Mouse (Mus musculus) MEL (cell line): ENCODE results near the gene Adgrf3. TPM values are rescaled to one million over a fixed set of nuclear protein-coding genes. Genes with fewer than 3 reads are reported as not detected.

Source experiments
- DNase-seq: peaks from one replicate; pipeline ENCODE4 v3.0.0; 2011; ENCODE audit warnings: low read depth, low spot score
- H3K27ac ChIP-seq: 2 replicates; pipeline ENCODE4 v1.5.1; 2012; ENCODE audit warnings: low read depth, mild to moderate bottlenecking, control low read depth, low read length, moderate library complexity; ENCODE audit not compliant: control insufficient read depth
- H3K27me3 ChIP-seq, 2 experiments: fragments of 150-350 bp in 1 of 2; sonication (generic) in 1 of 2; 2 replicates each; pipeline ENCODE4 v1.6.1; 2012; ENCODE audit warnings: low read length in 2 of 2, mild to moderate bottlenecking in 2 of 2, improper control_type of control experiment in 1 of 2, moderate library complexity in 1 of 2; ENCODE audit not compliant: insufficient read depth in 2 of 2, control insufficient read depth in 1 of 2
- H3K36me3 ChIP-seq, 2 experiments: 2 replicates each; pipeline ENCODE4 v1.6.1; 2012 to 2014; ENCODE audit warnings: low read length in 2 of 2, improper control_type of control experiment in 1 of 2, inconsistent platforms in 1 of 2, mild to moderate bottlenecking in 1 of 2; ENCODE audit not compliant: insufficient read depth in 2 of 2, control insufficient read depth in 1 of 2
- H3K4me1 ChIP-seq, 2 experiments: fragments of 150-350 bp in 1 of 2; sonication (generic) in 1 of 2; 2 replicates each; pipeline ENCODE4 v1.6.1; 2012; ENCODE audit warnings: low read length in 2 of 2, improper control_type of control experiment in 1 of 2, mild to moderate bottlenecking in 1 of 2; ENCODE audit not compliant: insufficient read depth in 2 of 2, control insufficient read depth in 1 of 2
- H3K4me3 ChIP-seq, 2 experiments: fragments of 150-350 bp in 1 of 2; sonication (generic) in 1 of 2; 2 replicates each; pipeline ENCODE4 v1.5.1; 2012; ENCODE audit warnings: low read depth in 2 of 2, low read length in 2 of 2, mild to moderate bottlenecking in 2 of 2, moderate library complexity in 2 of 2, control low read depth in 1 of 2, improper control_type of control experiment in 1 of 2; ENCODE audit not compliant: control insufficient read depth in 1 of 2, insufficient read depth in 1 of 2
- H3K79me2 ChIP-seq: 2 replicates; pipeline ENCODE4 v1.6.1; 2012; ENCODE audit warnings: mild to moderate bottlenecking, low read length, moderate library complexity; ENCODE audit not compliant: control insufficient read depth, poor library complexity, insufficient read depth
- H3K9ac ChIP-seq: 2 replicates; pipeline ENCODE4 v1.6.1; 2012; ENCODE audit warnings: low read depth, mild to moderate bottlenecking, control low read depth, low read length, moderate library complexity; ENCODE audit not compliant: control insufficient read depth, poor library complexity, severe bottlenecking
- H3K9me3 ChIP-seq: fragments of 150-350 bp; sonication (generic); replicated peaks from 2 replicates; pipeline ENCODE4 v1.6.1; 2012; ENCODE audit warnings: mild to moderate bottlenecking, low read length, improper control_type of control experiment, moderate library complexity; ENCODE audit not compliant: insufficient read depth
- CHD1 ChIP-seq: IDR thresholded peaks from 2 replicates; pipeline ENCODE4 v1.6.1; 2012; ENCODE audit warnings: low read depth, mild to moderate bottlenecking, inconsistent platforms, low read length, improper control_type of control experiment
- CHD2 ChIP-seq: IDR thresholded peaks from 2 replicates; pipeline ENCODE4 v1.6.1; 2011; ENCODE audit warnings: low read length, improper control_type of control experiment
- CTCF ChIP-seq, 3 experiments: IDR thresholded peaks in 2 of 3; conservative IDR thresholded peaks in 1 of 3; 2 replicates each; pipeline ENCODE4 v1.5.1; 2011 to 2012; ENCODE audit warnings: low read length in 3 of 3, low read depth in 2 of 3, mild to moderate bottlenecking in 2 of 3, improper control_type of control experiment in 1 of 3, inconsistent platforms in 1 of 3, mixed read lengths in 1 of 3, moderate library complexity in 1 of 3; ENCODE audit not compliant: control insufficient read depth in 1 of 3, insufficient read depth in 1 of 3, poor library complexity in 1 of 3, severe bottlenecking in 1 of 3
- GATA1 ChIP-seq: IDR thresholded peaks from 2 replicates; pipeline ENCODE4 v1.6.1; 2011; ENCODE audit warnings: low read depth, low read length, improper control_type of control experiment
- JUND ChIP-seq: IDR thresholded peaks from 2 replicates; pipeline ENCODE4 v1.6.1; 2011; ENCODE audit warnings: low read depth, mild to moderate bottlenecking, improper control_type of control experiment, low read length
- MAFK ChIP-seq: IDR thresholded peaks from 2 replicates; pipeline ENCODE4 v1.6.1; 2011; ENCODE audit warnings: low read depth, mild to moderate bottlenecking, low read length, improper control_type of control experiment, borderline replicate concordance
- MAZ ChIP-seq: IDR thresholded peaks from 2 replicates; pipeline ENCODE4 v1.6.1; 2012; ENCODE audit warnings: low read depth, mild to moderate bottlenecking, inconsistent platforms, low read length, improper control_type of control experiment
- MEF2A ChIP-seq: IDR thresholded peaks from 2 replicates; pipeline ENCODE4 v1.6.1; 2014; ENCODE audit warnings: low read depth, mild to moderate bottlenecking, inconsistent platforms, low read length, improper control_type of control experiment; ENCODE audit not compliant: poor library complexity, insufficient replicate concordance, severe bottlenecking; ENCODE audit errors: extremely low read depth
- MYB ChIP-seq: IDR thresholded peaks from 2 replicates; pipeline ENCODE4 v1.6.1; 2011; ENCODE audit warnings: mild to moderate bottlenecking, low read depth, low read length, improper control_type of control experiment
- MYC ChIP-seq: IDR thresholded peaks from 2 replicates; pipeline ENCODE4 v1.6.1; 2011; ENCODE audit warnings: low read depth, mild to moderate bottlenecking, low read length, improper control_type of control experiment, moderate library complexity
- NELFE ChIP-seq: IDR thresholded peaks from 2 replicates; pipeline ENCODE4 v1.6.1; 2011; ENCODE audit warnings: low read depth, low read length, improper control_type of control experiment
- NRF1 ChIP-seq: IDR thresholded peaks from 2 replicates; pipeline ENCODE4 v1.6.1; 2014; ENCODE audit warnings: low read depth, mild to moderate bottlenecking, inconsistent platforms, low read length, improper control_type of control experiment, moderate library complexity; ENCODE audit not compliant: poor library complexity, insufficient read depth, severe bottlenecking
- POLR2A ChIP-seq, 2 experiments: IDR thresholded peaks; 2 replicates each; pipeline ENCODE4 v1.6.1; 2011 to 2012; ENCODE audit warnings: low read length in 2 of 2, mild to moderate bottlenecking in 2 of 2, control low read depth in 1 of 2, improper control_type of control experiment in 1 of 2, low read depth in 1 of 2, moderate library complexity in 1 of 2; ENCODE audit not compliant: control insufficient read depth in 1 of 2, insufficient read depth in 1 of 2, poor library complexity in 1 of 2
- POLR2AphosphoS2 ChIP-seq: IDR thresholded peaks from 2 replicates; pipeline ENCODE4 v1.6.1; 2011; ENCODE audit warnings: low read length, improper control_type of control experiment
- POLR2AphosphoS5 ChIP-seq: IDR thresholded peaks from 2 replicates; pipeline ENCODE4 v1.6.1; 2012; ENCODE audit warnings: low read depth, borderline replicate concordance, mild to moderate bottlenecking, inconsistent platforms, low read length, moderate library complexity, mixed read lengths
- RAD21 ChIP-seq: IDR thresholded peaks from 2 replicates; pipeline ENCODE4 v1.6.1; 2011; ENCODE audit warnings: mild to moderate bottlenecking, low read depth, low read length, improper control_type of control experiment
- SIN3A ChIP-seq: IDR thresholded peaks from 2 replicates; pipeline ENCODE4 v1.6.1; 2012; ENCODE audit warnings: low read length, improper control_type of control experiment, inconsistent platforms
- SMC3 ChIP-seq: IDR thresholded peaks from 2 replicates; pipeline ENCODE4 v1.6.1; 2011; ENCODE audit warnings: low read depth, low read length, improper control_type of control experiment
- TCF12 ChIP-seq: IDR thresholded peaks from 2 replicates; pipeline ENCODE4 v1.6.1; 2014; ENCODE audit warnings: low read depth, mild to moderate bottlenecking, inconsistent platforms, low read length, improper control_type of control experiment, moderate library complexity
- USF1 ChIP-seq: IDR thresholded peaks from 2 replicates; pipeline ENCODE4 v1.6.1; 2014; ENCODE audit warnings: low read depth, mild to moderate bottlenecking, inconsistent platforms, low read length, improper control_type of control experiment, moderate library complexity
- USF2 ChIP-seq, 2 experiments: IDR thresholded peaks; 2 replicates each; pipeline ENCODE4 v1.6.1; 2011 to 2012; ENCODE audit warnings: improper control_type of control experiment in 2 of 2, low read length in 2 of 2, borderline replicate concordance in 1 of 2, inconsistent platforms in 1 of 2, low read depth in 1 of 2, mild to moderate bottlenecking in 1 of 2; ENCODE audit not compliant: insufficient read depth in 1 of 2
- ZC3H11A ChIP-seq: IDR thresholded peaks from 2 replicates; pipeline ENCODE4 v1.6.1; 2012; ENCODE audit warnings: low read depth, mild to moderate bottlenecking, inconsistent platforms, low read length, improper control_type of control experiment
- ZKSCAN1 ChIP-seq: IDR thresholded peaks from 2 replicates; pipeline ENCODE4 v1.6.1; 2012; ENCODE audit warnings: low read depth, mild to moderate bottlenecking, inconsistent platforms, low read length, improper control_type of control experiment, moderate library complexity
- ZNF384 ChIP-seq: IDR thresholded peaks from 2 replicates; pipeline ENCODE4 v1.6.1; 2012; ENCODE audit warnings: low read depth, mild to moderate bottlenecking, inconsistent platforms, low read length, improper control_type of control experiment
- polyA plus RNA-seq, 2 experiments: library from polyadenylated mRNA; stranded (reverse) in 1 of 2; unstranded in 1 of 2; fragments of >175 nt in 1 of 2; fragments of >200 nt in 1 of 2; gene quantifications; 2 replicates each; pipeline versions ENCODE4 v1.2.1 to v1.2.4; 2012; ENCODE audit warnings: low replicate concordance in 2 of 2, low read depth in 1 of 2; ENCODE audit not compliant: insufficient read length in 2 of 2, insufficient read depth in 1 of 2, missing spikeins in 1 of 2
- total RNA-seq: library from RNA; depleted of rRNA; stranded (reverse); fragments of 300-350 nt; gene quantifications from 2 replicates; pipeline ENCODE4 v1.2.3, GENCODE M21; 2012

Gene Adgrf3
- total and polyA plus RNA-seq, 3 experiments, result 1.7 to 2.7 TPM; not detected in 1

- Histone ChIP-seq H3K4me1 (peaks cover 4 to 5% of the 10 kb centered on the region in 2 experiments; a peak in 2 of 4 replicates), H3K79me2 (peaks cover 32% of the 10 kb centered on the region), H3K36me3 (peaks cover 4 to 17% of the 10 kb centered on the region in 2 experiments), H3K9ac (no peak overlapping the region), H3K9me3 (no peaks in the 10 kb centered on the region), H3K27ac (no peak overlapping the region), H3K4me3 (no peak overlapping the region), H3K27me3 (no peaks in the 10 kb centered on the region)
- no peak for TF ChIP-seq MAZ
- TF ChIP-seq NELFE, result no peak
- TF ChIP-seq TCF12, result no peak
- TF ChIP-seq POLR2AphosphoS5, result no peak
- no peak for TF ChIP-seq MAFK
- TF ChIP-seq GATA1, result no peak
- TF ChIP-seq ZNF384, result no peak
- TF ChIP-seq RAD21, result no peak
- TF ChIP-seq CHD2, result no peak
- no peak for TF ChIP-seq MYC
- TF ChIP-seq CHD1, result no peak
- TF ChIP-seq NRF1, result no peak
- TF ChIP-seq MEF2A, result no peak
- no peak for DNase-seq
These were observed 53.5 kb downstream of the Adgrf3 start for GRCm38 (mm10) chr5:30152007-30152406.

- H3K4me3 ChIP-seq, result no peak overlapping the region
These were observed 57.2 kb downstream of the Adgrf3 start for GRCm38 (mm10) chr5:30148133-30148920.

More at GRCm38 (mm10) chr5:30148133-30148920, 57.2 kb downstream of the Adgrf3 start:
- Histone ChIP-seq H3K9me3 (no peaks in the 10 kb centered on the region), H3K4me1 (0 out of 4 replicates have a peak, but pooled peaks cover 0 to 2% of the 10 kb centered on the region in 2 experiments), H3K27ac (no peak overlapping the region)
- DNase-seq, result no peak
- TF ChIP-seq USF1, result no peak
- no peak for TF ChIP-seq MYB
- TF ChIP-seq ZC3H11A, result no peak
- TF ChIP-seq POLR2AphosphoS2, result no peak
- no peak for TF ChIP-seq MAFK
- TF ChIP-seq POLR2A (IDR thresholded peaks at IDR 0.05; ENCODE audit: control insufficient read depth in 1 of 2, insufficient read depth in 1 of 2, low read depth in 1 of 2, low read length in 2 of 2, poor library complexity in 1 of 2), result no peak
- no peak for TF ChIP-seq CTCF (IDR thresholded peaks at IDR 0.05 in 2 of 3, conservative IDR thresholded peaks at IDR 0.05 in 1 of 3; ENCODE audit: control insufficient read depth in 1 of 3, insufficient read depth in 1 of 3, low read depth in 2 of 3, low read length in 3 of 3, poor library complexity in 1 of 3, severe bottlenecking in 1 of 3)
- no peak for TF ChIP-seq CHD2
- no peak for TF ChIP-seq JUND
- no peak for TF ChIP-seq ZKSCAN1
- TF ChIP-seq RAD21, result no peak
- no peak for TF ChIP-seq SMC3
- no peak for TF ChIP-seq USF2 (IDR thresholded peaks at IDR 0.05; ENCODE audit: borderline replicate concordance in 1 of 2, insufficient read depth in 1 of 2, low read depth in 1 of 2, low read length in 2 of 2)
- TF ChIP-seq SIN3A, result no peak
- TF ChIP-seq, all 39 proteins: peak for 0
- H3K79me2 ChIP-seq, result peaks cover 10% of the 10 kb centered on the region; the same call in 1 of the 2 replicates
- H3K36me3 ChIP-seq, result peaks cover 8 to 26% of the 10 kb centered on the region in 2 experiments
- no peaks in the 10 kb centered on the region for H3K27me3 ChIP-seq
- no peak overlapping the region for H3K9ac ChIP-seq
